Mouse (Mus musculus) hindbrain, embryonic 14.5 days (tissue): ENCODE results near the gene Gusb. TPM values are rescaled to one million over a fixed set of nuclear protein-coding genes. Genes with fewer than 3 reads are reported as not detected.
"Not testable (repeated sequence)": the region's sequence is repeated elsewhere in the genome, so short reads cannot be mapped to it uniquely, and the experiment has no call there.

Source experiments
- ATAC-seq: fragments of 200-750 bp; cut with Nextera tagmentation; 2 replicates; pipeline ENCODE4 v1.8.0; 2017; ENCODE audit warnings: moderate number of reproducible peaks, mild to moderate bottlenecking, moderate TSS enrichment, moderate library complexity; ENCODE audit not compliant: low FRiP score
- DNase-seq: peaks from one replicate; pipeline ENCODE4 v3.0.0-alpha.2; 2015; ENCODE audit warnings: low spot score
- H3K27ac ChIP-seq: fragments of 300-500 bp; sonication (generic); 2 replicates; pipeline ENCODE4 v1.5.1; 2014; ENCODE audit warnings: mild to moderate bottlenecking, moderate library complexity
- H3K27me3 ChIP-seq: fragments of 300-500 bp; sonication (generic); 2 replicates; pipeline ENCODE4 v1.6.1; 2014; ENCODE audit warnings: mild to moderate bottlenecking, low read length, mixed read lengths; ENCODE audit not compliant: control insufficient read depth, insufficient read depth
- H3K36me3 ChIP-seq: fragments of 300-500 bp; sonication (generic); replicated peaks from 2 replicates; pipeline ENCODE4 v1.6.1; 2014; ENCODE audit not compliant: control insufficient read depth, insufficient read depth
- H3K4me1 ChIP-seq: fragments of 300-500 bp; sonication (generic); replicated peaks from 2 replicates; pipeline ENCODE4 v1.6.1; 2014; ENCODE audit warnings: antibody characterized with exemption, low read length, mixed read lengths; ENCODE audit not compliant: control insufficient read depth, insufficient read depth
- H3K4me2 ChIP-seq: fragments of 300-500 bp; sonication (generic); replicated peaks from 2 replicates; pipeline ENCODE4 v1.6.1; 2014; ENCODE audit warnings: mild to moderate bottlenecking, moderate library complexity
- H3K4me3 ChIP-seq: fragments of 300-500 bp; sonication (generic); replicated peaks from 2 replicates; pipeline ENCODE4 v1.5.1; 2014; ENCODE audit warnings: mild to moderate bottlenecking, low read length
- H3K9ac ChIP-seq: fragments of 300-500 bp; sonication (generic); 2 replicates; pipeline ENCODE4 v1.6.1; 2014
- H3K9me3 ChIP-seq: fragments of 300-500 bp; sonication (generic); 2 replicates; pipeline ENCODE4 v1.6.1; 2016; ENCODE audit warnings: low read length; ENCODE audit not compliant: control insufficient read depth
- WGBS: fragments of 180-500 bp; shearing (Covaris S2); extraction: QIAGEN DNeasy Blood & Tissue Kit; methylation state at CpG from one replicate; pipeline ENCODE4 v1.1.7; 2014; 5-methylcytosine and 5-hydroxymethylcytosine counted together
- polyA plus RNA-seq: library from polyadenylated mRNA; unstranded; fragments of >200 nt; fragmentation: Nextera tagmentation; extraction: Ambion mirVana; gene quantifications from 2 replicates; pipeline ENCODE4 v1.2.1, GENCODE M21; 2014

Gene Gusb
- polyA plus RNA-seq, 1 experiment from 2014 or later = 37.0 TPM

GRCm38 (mm10) chr5:130044201-130044695 lies 41.4 kb upstream of the Gusb start:
- H3K4me3 ChIP-seq = no peak overlapping the region
- DNase-seq = no peak
- H3K36me3 ChIP-seq = peaks cover 83% of the 10 kb centered on the region
- no peak overlapping the region for H3K27ac ChIP-seq
- ATAC-seq = no peak
- H3K9me3 ChIP-seq = no peaks in the 10 kb centered on the region
- no peak overlapping the region for H3K4me2 ChIP-seq
- H3K9ac ChIP-seq = no peak overlapping the region
- H3K27me3 ChIP-seq = no peaks in the 10 kb centered on the region
- 77% methylated on average over 7 of the region's 7 CpGs for WGBS
- H3K4me1 ChIP-seq = no peaks in the 10 kb centered on the region

GRCm38 (mm10) chr5:130043741-130044140 lies 40.9 kb upstream of the Gusb start:
- no peak for ATAC-seq
- Histone ChIP-seq H3K36me3 (peaks cover 81% of the 10 kb centered on the region), H3K4me2 (no peak overlapping the region)

GRCm38 (mm10) chr5:130041262-130041661 lies 38.4 kb upstream of the Gusb start:
- H3K36me3 ChIP-seq = peaks cover 79% of the 10 kb centered on the region
- no peaks in the 10 kb centered on the region for H3K4me1 ChIP-seq
- H3K4me3 ChIP-seq = no peak overlapping the region
- 91% methylated on average over 4 of the region's 4 CpGs for WGBS
- H3K27ac ChIP-seq = no peak overlapping the region
- DNase-seq (no peak), ATAC-seq (no peak)
- H3K9ac ChIP-seq = no peak overlapping the region
- no peaks in the 10 kb centered on the region for H3K9me3 ChIP-seq
- no peaks in the 10 kb centered on the region for H3K27me3 ChIP-seq
- H3K4me2 ChIP-seq = no peak overlapping the region

More at GRCm38 (mm10) chr5:130043741-130044140, 40.9 kb upstream of the Gusb start:
- Histone ChIP-seq H3K27me3 (no peaks in the 10 kb centered on the region), H3K9me3 (no peaks in the 10 kb centered on the region), H3K4me1 (no peaks in the 10 kb centered on the region), H3K4me3 (no peak overlapping the region), H3K27ac (no peak overlapping the region), H3K9ac (no peak overlapping the region)
- DNase-seq = no peak
- 96% methylated on average over 3 of the region's 3 CpGs for WGBS

GRCm38 (mm10) chr5:130040797-130041196 lies 37.9 kb upstream of the Gusb start:
- Histone ChIP-seq H3K9ac (no peak overlapping the region), H3K27me3 (no peaks in the 10 kb centered on the region), H3K4me2 (no peak overlapping the region), H3K27ac (no peak overlapping the region), H3K36me3 (peaks cover 76% of the 10 kb centered on the region), H3K9me3 (no peaks in the 10 kb centered on the region), H3K4me3 (no peak overlapping the region), H3K4me1 (no peaks in the 10 kb centered on the region)
- 93% methylated on average over 4 of the region's 4 CpGs for WGBS
- ATAC-seq = no peak
- DNase-seq = no peak

GRCm38 (mm10) chr5:130037752-130038455 lies 35.1 kb upstream of the Gusb start:
- peaks cover 68% of the 10 kb centered on the region for H3K36me3 ChIP-seq
- 71% methylated on average over 19 of the region's 19 CpGs for WGBS
- no peak overlapping the region for H3K4me3 ChIP-seq
- H3K4me1 ChIP-seq = no peaks in the 10 kb centered on the region
- no peak overlapping the region for H3K27ac ChIP-seq
- DNase-seq (peak; percentile 63), ATAC-seq (no peak)
- no peaks in the 10 kb centered on the region for H3K27me3 ChIP-seq
- H3K9ac ChIP-seq = no peak overlapping the region
- H3K4me2 ChIP-seq = no peak overlapping the region
- no peaks in the 10 kb centered on the region for H3K9me3 ChIP-seq

GRCm38 (mm10) chr5:130036300-130036699 lies 33.5 kb upstream of the Gusb start:
- not testable (repeated sequence) for DNase-seq, H3K4me2 ChIP-seq, H3K27me3 ChIP-seq, H3K27ac ChIP-seq, ATAC-seq, H3K4me3 ChIP-seq, H3K9me3 ChIP-seq, H3K4me1 ChIP-seq, H3K9ac ChIP-seq
- WGBS = 68% methylated on average over 2 of the region's 2 CpGs
- peaks cover 52% of the 10 kb centered on the region for H3K36me3 ChIP-seq

GRCm38 (mm10) chr5:130033869-130034268 lies 31.0 kb upstream of the Gusb start:
- Histone ChIP-seq H3K27me3 (no peaks in the 10 kb centered on the region), H3K36me3 (peaks cover 31% of the 10 kb centered on the region), H3K9ac (no peak overlapping the region), H3K4me3 (no peak overlapping the region), H3K4me1 (peaks cover 9% of the 10 kb centered on the region; the same call in 1 of the 2 replicates), H3K9me3 (no peaks in the 10 kb centered on the region), H3K27ac (no peak overlapping the region), H3K4me2 (no peak overlapping the region)
- WGBS = 86% methylated on average over 2 of the region's 2 CpGs
- no peak for ATAC-seq
- DNase-seq = no peak

GRCm38 (mm10) chr5:130031410-130032390 lies 28.9 kb upstream of the Gusb start:
- H3K4me3 ChIP-seq = no peak overlapping the region
- peaks cover 15% of the 10 kb centered on the region; the same call in 1 of the 2 replicates for H3K36me3 ChIP-seq
- H3K9me3 ChIP-seq = no peaks in the 10 kb centered on the region
- ATAC-seq (no peak), DNase-seq (no peak)
- peaks cover 9% of the 10 kb centered on the region; the same call in 1 of the 2 replicates for H3K4me1 ChIP-seq
- no peaks in the 10 kb centered on the region for H3K27me3 ChIP-seq
- no peak overlapping the region for H3K4me2 ChIP-seq
- 92% methylated on average over 19 of the region's 19 CpGs for WGBS
- H3K27ac ChIP-seq = no peak overlapping the region
- no peak overlapping the region for H3K9ac ChIP-seq
